Mouse (Mus musculus): ENCODE data around the gene Acsm1. TPM values are rescaled to one million over a fixed set of nuclear protein-coding genes. Genes with fewer than 3 reads are reported as not detected.

Gene Acsm1
- total and polyA plus RNA-seq, 2 experiments from 2014 or later: not detected

- H3K27ac ChIP-seq (ENCODE audit: low read depth, low read length): no peak overlapping the region
- no peaks in the 10 kb centered on the region for H3K36me3 ChIP-seq (ENCODE audit: insufficient read depth, low read length)
- H3K4me1 ChIP-seq (ENCODE audit: insufficient read depth, low read length): no peaks in the 10 kb centered on the region
- no peaks in the 10 kb centered on the region for H3K27me3 ChIP-seq (ENCODE audit: insufficient read depth, low read length)
- H3K4me3 ChIP-seq (ENCODE audit: low read depth, low read length): no peak overlapping the region
- no peak overlapping the region for H3K9ac ChIP-seq (replicated peaks; ENCODE audit: low read length, poor library complexity, severe bottlenecking)
- 72% methylated on average over 4 of the region's 4 CpGs for WGBS
- DNase-seq (ENCODE audit: low spot score) (no peak), ATAC-seq (ENCODE audit: low FRiP score) (no peak)
- H3K4me2 ChIP-seq (ENCODE audit: low read depth, low read length, poor library complexity, severe bottlenecking): no peak overlapping the region
- H3K9me3 ChIP-seq (ENCODE audit: low read length): no peaks in the 10 kb centered on the region
- no peak for TF ChIP-seq CTCF (IDR thresholded peaks at IDR 0.05)
These were observed 75.9 kb downstream of the Acsm1 start for GRCm38 (mm10) chr7:119682699-119683098.

- no peak for ATAC-seq (ENCODE audit: low FRiP score)
- Histone ChIP-seq H3K4me1 (ENCODE audit: insufficient read depth, low read length) (no peaks in the 10 kb centered on the region), H3K36me3 (ENCODE audit: insufficient read depth, low read length) (no peaks in the 10 kb centered on the region), H3K4me2 (ENCODE audit: low read depth, low read length, poor library complexity, severe bottlenecking) (no peak within 1 kb of the TSS), H3K9me3 (ENCODE audit: low read length) (no peaks in the 10 kb centered on the region), H3K9ac (replicated peaks; ENCODE audit: low read length, poor library complexity, severe bottlenecking) (no peak within 1 kb of the TSS), H3K4me3 (ENCODE audit: low read depth, low read length) (no peak within 1 kb of the TSS), H3K27me3 (ENCODE audit: insufficient read depth, low read length) (no peaks in the 10 kb centered on the region), H3K27ac (ENCODE audit: low read depth, low read length) (no peak within 1 kb of the TSS)
- TF ChIP-seq CTCF (IDR thresholded peaks at IDR 0.05): no peak
- WGBS: 85% methylated on average over 5 of the region's 5 CpGs
- no peak for DNase-seq (ENCODE audit: low spot score)
These were observed 82.9 kb downstream of the Acsm1 start, which contains the start of gene Acsm4 for GRCm38 (mm10) chr7:119689726-119690125. Gene Acsm4 (plus strand): TSS chr7:119690026.

- no peaks in the 10 kb centered on the region for H3K36me3 ChIP-seq (ENCODE audit: insufficient read depth, low read length)
- TF ChIP-seq CTCF (IDR thresholded peaks at IDR 0.05): no peak
- no peak overlapping the region for H3K9ac ChIP-seq (replicated peaks; ENCODE audit: low read length, poor library complexity, severe bottlenecking)
These were observed 85.5 kb downstream of the Acsm1 start for GRCm38 (mm10) chr7:119692302-119692701.

GRCm38 (mm10) chr7:119694926-119695325 is 88.1 kb downstream of the Acsm1 start:
- ATAC-seq (ENCODE audit: low FRiP score) (no peak), DNase-seq (ENCODE audit: low spot score) (no peak)
- Histone ChIP-seq H3K9ac (replicated peaks; ENCODE audit: low read length, poor library complexity, severe bottlenecking) (no peak overlapping the region), H3K36me3 (ENCODE audit: insufficient read depth, low read length) (no peaks in the 10 kb centered on the region), H3K4me3 (ENCODE audit: low read depth, low read length) (no peak overlapping the region), H3K27me3 (ENCODE audit: insufficient read depth, low read length) (no peaks in the 10 kb centered on the region), H3K27ac (ENCODE audit: low read depth, low read length) (no peak overlapping the region), H3K9me3 (ENCODE audit: low read length) (no peaks in the 10 kb centered on the region), H3K4me2 (ENCODE audit: low read depth, low read length, poor library complexity, severe bottlenecking) (no peak overlapping the region), H3K4me1 (ENCODE audit: insufficient read depth, low read length) (no peaks in the 10 kb centered on the region)
- TF ChIP-seq CTCF (IDR thresholded peaks at IDR 0.05): no peak
- 79% methylated on average over 1 of the region's 1 CpGs for WGBS

More at GRCm38 (mm10) chr7:119692302-119692701, 85.5 kb downstream of the Acsm1 start:
- ATAC-seq (ENCODE audit: low FRiP score): no peak
- Histone ChIP-seq H3K4me1 (ENCODE audit: insufficient read depth, low read length) (no peaks in the 10 kb centered on the region), H3K27ac (ENCODE audit: low read depth, low read length) (no peak overlapping the region), H3K9me3 (ENCODE audit: low read length) (no peaks in the 10 kb centered on the region), H3K27me3 (ENCODE audit: insufficient read depth, low read length) (no peaks in the 10 kb centered on the region), H3K4me2 (ENCODE audit: low read depth, low read length, poor library complexity, severe bottlenecking) (no peak overlapping the region), H3K4me3 (ENCODE audit: low read depth, low read length) (no peak overlapping the region)
- DNase-seq (ENCODE audit: low spot score): no peak
- WGBS: 82% methylated on average over 4 of the region's 4 CpGs

Other genes starting within 250 kb of the Acsm1 start
- gene Gp2, start 147.7 kb upstream of the Acsm1 start, total RNA-seq (2014; rRNA removed): not detected in 2 replicates
- gene Gp2, start 147.7 kb upstream of the Acsm1 start, polyA plus RNA-seq (2015; fragmentation: Nextera tagmentation; extraction: Ambion mirVana): not detected in 2 replicates
- gene Umod, start 127.7 kb upstream of the Acsm1 start, total RNA-seq (2014; rRNA removed): not detected in 2 replicates
- gene Umod, start 127.7 kb upstream of the Acsm1 start, polyA plus RNA-seq (2015; fragmentation: Nextera tagmentation; extraction: Ambion mirVana): not detected in 2 replicates
- 0.52 and 0.66 TPM in 2 replicates for gene Acsm5, start 87.6 kb upstream of the Acsm1 start, total RNA-seq (2014; rRNA removed)
- gene Acsm5, start 87.6 kb upstream of the Acsm1 start, polyA plus RNA-seq (2015; fragmentation: Nextera tagmentation; extraction: Ambion mirVana): 0.19 TPM in 1 of 2 replicates, not detected in the other
- not detected in 2 replicates for gene Pdilt, start 83.5 kb upstream of the Acsm1 start, total RNA-seq (2014; rRNA removed)
- 0.07 and 0.20 TPM in 2 replicates for gene Pdilt, start 83.5 kb upstream of the Acsm1 start, polyA plus RNA-seq (2015; fragmentation: Nextera tagmentation; extraction: Ambion mirVana)
- not detected in 2 replicates for gene Acsm2, start 52.7 kb upstream of the Acsm1 start, total RNA-seq (2014; rRNA removed)
- gene Acsm2, start 52.7 kb upstream of the Acsm1 start, polyA plus RNA-seq (2015; fragmentation: Nextera tagmentation; extraction: Ambion mirVana): not detected in 2 replicates
- not detected in 2 replicates for gene Acsm4, start 83.0 kb downstream of the Acsm1 start, total RNA-seq (2014; rRNA removed)
- gene Acsm4, start 83.0 kb downstream of the Acsm1 start, polyA plus RNA-seq (2015; fragmentation: Nextera tagmentation; extraction: Ambion mirVana): 0.32 TPM in 1 of 2 replicates, not detected in the other
- 37.5 and 53.4 TPM in 2 replicates for gene Thumpd1, start 113.8 kb downstream of the Acsm1 start, total RNA-seq (2014; rRNA removed)
- gene Thumpd1, start 113.8 kb downstream of the Acsm1 start, polyA plus RNA-seq (2015; fragmentation: Nextera tagmentation; extraction: Ambion mirVana): 69.1 and 71.3 TPM in 2 replicates
- gene Acsm3, start 153.9 kb downstream of the Acsm1 start, total RNA-seq (2014; rRNA removed): not detected in 2 replicates
- 0.12 and 0.16 TPM in 2 replicates for gene Acsm3, start 153.9 kb downstream of the Acsm1 start, polyA plus RNA-seq (2015; fragmentation: Nextera tagmentation; extraction: Ambion mirVana)
- 2.3 and 7.9 TPM in 2 replicates for gene Rexo5, start 187.0 kb downstream of the Acsm1 start, total RNA-seq (2014; rRNA removed)
- 4.7 and 6.1 TPM in 2 replicates for gene Rexo5, start 187.0 kb downstream of the Acsm1 start, polyA plus RNA-seq (2015; fragmentation: Nextera tagmentation; extraction: Ambion mirVana)
- gene Eri2, start 187.0 kb downstream of the Acsm1 start, total RNA-seq (2014; rRNA removed): 7.6 and 11.1 TPM in 2 replicates
- 8.0 and 8.3 TPM in 2 replicates for gene Eri2, start 187.0 kb downstream of the Acsm1 start, polyA plus RNA-seq (2015; fragmentation: Nextera tagmentation; extraction: Ambion mirVana)